Mouse (Mus musculus): Measurements from ENCODE around the gene BC051665. TPM values are rescaled to one million over a fixed set of nuclear protein-coding genes. Genes with fewer than 3 reads are reported as not detected.

BC051665 gene
- total RNA-seq, 2 experiments from 2014 or later: not detected

GRCm38 (mm10) chr13:60743381-60744077 lies 42.6 kb downstream of the BC051665 start:
- DNase-seq (ENCODE audit: low spot score in 2 of 2): no peak

GRCm38 (mm10) chr13:60742611-60743010 lies 43.6 kb downstream of the BC051665 start:
- no peak for DNase-seq (ENCODE audit: low spot score in 2 of 2)

DNA sequence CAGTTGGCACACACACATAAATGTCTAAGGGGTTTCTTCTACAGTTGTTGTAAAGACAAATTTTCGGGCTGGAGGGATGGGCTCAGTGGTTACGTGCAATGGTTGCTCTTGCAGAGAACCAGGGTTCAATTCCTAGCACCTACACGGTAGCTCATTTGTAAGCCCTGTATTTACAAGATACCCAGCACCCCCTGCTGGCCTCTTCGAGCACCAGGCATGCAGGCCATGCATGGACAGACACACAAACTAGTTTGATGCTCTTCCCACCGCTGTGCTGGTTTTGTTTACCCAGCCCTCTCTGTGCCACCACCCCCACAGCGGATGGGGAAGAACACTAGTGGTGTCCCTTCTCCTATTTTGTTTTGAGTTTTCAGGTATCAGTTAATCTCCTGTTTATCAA lies 45.9 kb downstream of the BC051665 start:
- no peak for DNase-seq (ENCODE audit: low spot score in 2 of 2)

DNA sequence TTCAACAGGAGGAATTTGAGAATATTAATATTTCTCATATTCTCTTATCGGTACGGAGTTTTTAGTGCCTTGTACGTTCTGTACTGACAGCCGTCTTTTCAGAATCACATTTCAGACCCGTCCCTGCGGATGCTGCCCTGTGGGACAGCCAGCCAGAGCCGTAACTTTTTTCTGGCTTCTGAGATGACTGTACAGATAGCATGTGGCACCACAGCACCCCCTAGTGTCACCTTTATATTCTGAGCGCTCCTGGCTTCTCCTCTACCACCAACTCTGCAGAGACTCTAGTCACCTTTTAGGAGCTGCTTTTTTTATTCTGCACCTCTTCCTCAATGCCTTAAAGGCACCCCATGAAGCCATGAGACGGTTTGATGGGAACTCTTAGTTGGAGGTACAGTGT lies 47.7 kb downstream of the BC051665 start:
- peak; percentile 63 for DNase-seq (ENCODE audit: low spot score in 2 of 2)

- peak; percentile 40 to 61 for DNase-seq (ENCODE audit: low spot score in 2 of 2)
Measured at GRCm38 (mm10) chr13:60737632-60738324, 48.4 kb downstream of the BC051665 start.

- DNase-seq (ENCODE audit: low spot score in 2 of 2): no peak
Measured at GRCm38 (mm10) chr13:60736421-60737105, 49.6 kb downstream of the BC051665 start.

GRCm38 (mm10) chr13:60735306-60735705 lies 50.9 kb downstream of the BC051665 start:
- no peak for DNase-seq (ENCODE audit: low spot score in 2 of 2)

Other genes with a start within 250 kb of the BC051665 start
- gene Dapk1, start 184.4 kb downstream of the BC051665 start, total RNA-seq (2021): 10 to 100 TPM; 16.3 to 22.5 TPM
- gene Ctsll3, start 16.5 kb upstream of the BC051665 start, total RNA-seq (2021): not detected
- 10 to 100 TPM in 1 of 2 experiments, under 1 TPM in 1; 0.77 to 49.1 TPM for gene 4930486L24Rik, start 78.1 kb upstream of the BC051665 start, total RNA-seq (2021)
- under 1 TPM; 0.46 to 0.74 TPM for gene Gm49392, start 110.5 kb upstream of the BC051665 start, total RNA-seq (2021)
- 1 to 10 TPM; 4.4 to 6.2 TPM for gene Ctla2b, start 111.1 kb upstream of the BC051665 start, total RNA-seq (2021)
- gene Tpbpb, start 118.5 kb upstream of the BC051665 start, total RNA-seq (2021): not detected
- gene Gm49393, start 149.2 kb upstream of the BC051665 start, total RNA-seq (2021): not detected
- 1 to 10 TPM; 2.0 to 2.2 TPM for gene Gm49391, start 150.2 kb upstream of the BC051665 start, total RNA-seq (2021)
- 10 to 100 TPM; 33.0 to 41.6 TPM for gene Ctla2a, start 150.3 kb upstream of the BC051665 start, total RNA-seq (2021)
- not detected for gene Tpbpa, start 155.6 kb upstream of the BC051665 start, total RNA-seq (2021)
- under 1 TPM in 1 of 2 experiments, not detected in 1; 0.27 TPM for gene Ctsj, start 219.6 kb upstream of the BC051665 start, total RNA-seq (2021)

All from adrenal gland, adult 18-20 months (tissue).